Mouse (Mus musculus): ENCODE measurements around the gene Hspa12b.
A peak's percentile ranks its signal among the peaks of the same experiment; 100 is the strongest.

Hspa12b gene

GRCm38 (mm10) chr2:131129836-131130235 lies 2.8 kb downstream of the Hspa12b start:
- DNase-seq = peak in 1 of 2 experiments; percentile 58

DNA sequence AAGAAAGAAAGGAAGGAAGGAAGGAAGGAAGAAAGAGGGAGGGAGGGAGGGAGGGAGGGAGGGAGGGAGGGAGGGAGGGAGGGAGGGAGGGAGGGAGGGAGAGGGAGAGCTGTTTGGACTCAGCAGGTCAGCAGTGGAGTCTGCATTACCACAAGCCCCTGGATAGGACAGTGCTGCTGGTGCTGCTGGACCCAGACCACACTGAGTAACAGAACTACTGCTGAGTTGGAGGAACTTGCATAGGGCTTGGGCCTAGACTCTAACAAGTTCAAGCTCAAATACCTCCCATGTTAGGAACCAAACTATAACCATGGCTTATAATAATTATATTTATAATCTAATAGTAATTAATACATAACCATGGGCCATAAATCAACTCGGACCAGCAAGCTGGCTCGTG lies 3.8 kb downstream of the Hspa12b start:
- no peak for DNase-seq

GRCm38 (mm10) chr2:131132111-131132888 lies 5.2 kb downstream of the Hspa12b start:
- no peak for DNase-seq

DNA sequence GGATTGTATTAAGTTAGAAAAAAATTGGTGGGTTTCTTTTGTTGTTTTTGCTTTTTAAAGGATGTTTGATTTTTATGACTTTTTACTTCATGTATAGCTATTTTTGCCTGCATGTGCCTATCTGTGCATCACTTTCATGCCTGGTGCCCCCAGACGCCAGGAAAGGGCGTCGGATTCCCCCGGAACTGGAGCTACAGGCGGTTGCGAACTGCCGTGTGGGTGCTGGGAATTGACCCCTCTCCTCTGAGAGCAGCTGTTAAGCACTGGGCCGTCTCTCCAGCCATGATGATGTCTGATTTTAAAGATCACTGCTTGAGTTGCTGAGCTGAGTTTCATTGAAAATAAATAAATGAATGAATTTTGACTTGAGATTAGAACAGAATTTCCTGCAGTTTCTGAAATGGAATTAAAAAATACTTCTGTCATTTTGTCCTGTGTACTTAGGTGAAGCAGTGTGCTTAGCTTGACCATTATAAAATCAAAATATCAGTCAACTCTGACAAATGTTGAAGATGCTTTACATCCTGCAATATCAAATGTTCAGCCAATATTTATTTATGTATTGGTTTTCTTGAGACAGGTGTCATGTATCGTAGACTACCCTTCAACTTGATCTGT lies 6.0 kb downstream of the Hspa12b start, which contains the start of gene Gm11037:
Gene Gm11037 (plus strand): TSS at position 568 of the 618 bp plus-strand sequence.
- no peak for DNase-seq

DNA sequence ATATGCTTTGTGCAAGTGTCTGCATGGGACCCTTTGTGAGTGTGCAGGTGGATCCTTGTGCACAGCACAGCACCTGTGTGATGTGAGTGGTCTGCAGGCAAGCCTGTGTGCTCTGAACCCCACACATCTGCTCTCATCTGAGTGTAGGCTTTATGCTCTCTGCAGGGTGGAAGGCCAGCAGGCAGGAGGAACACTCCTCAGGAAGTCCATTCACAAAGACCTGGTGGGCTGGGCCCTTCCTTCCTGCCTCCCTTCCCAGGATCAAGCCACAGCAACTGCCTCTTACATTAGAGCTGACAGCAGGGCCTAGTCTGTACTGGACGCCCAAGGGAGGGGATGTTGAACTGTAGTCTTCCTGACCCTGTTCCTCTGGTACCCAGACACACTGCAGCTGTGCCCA lies 7.3 kb downstream of the Hspa12b start:
- DNase-seq = peak; percentile 66 to 83

GRCm38 (mm10) chr2:131134826-131135400 lies 7.8 kb downstream of the Hspa12b start:
- no peak for DNase-seq

DNA sequence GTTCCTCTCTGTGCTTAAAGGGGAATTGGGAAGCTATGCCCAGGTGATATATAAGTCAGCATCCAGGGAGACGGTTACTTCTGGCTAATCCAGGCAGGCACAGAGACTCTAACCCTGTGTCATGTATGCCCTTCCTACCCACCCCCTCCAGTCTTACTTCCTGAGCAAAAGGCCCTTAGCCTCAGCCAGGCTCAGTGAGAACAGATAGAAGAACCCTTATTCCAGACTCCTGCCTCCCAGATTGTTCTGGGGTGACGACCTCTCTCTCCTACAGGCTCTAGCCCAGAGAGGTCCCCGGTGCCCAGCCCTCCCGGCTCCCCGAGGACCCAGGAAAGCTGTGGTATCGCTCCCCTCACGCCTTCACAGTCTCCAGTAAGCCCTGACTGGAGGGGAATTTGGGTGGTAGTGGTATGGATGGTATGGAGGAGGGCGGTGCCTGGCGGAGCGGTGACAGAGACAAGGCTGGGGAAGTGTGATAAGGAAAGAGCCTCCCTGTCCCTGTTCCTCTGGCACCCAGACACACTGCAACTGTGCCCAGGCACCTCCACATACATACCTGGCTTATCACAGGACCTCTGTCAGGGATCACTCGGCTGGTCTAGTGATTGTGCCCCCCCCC lies 8.6 kb downstream of the Hspa12b start:
- DNase-seq = peak in 1 of 2 experiments; percentile 25

DNA sequence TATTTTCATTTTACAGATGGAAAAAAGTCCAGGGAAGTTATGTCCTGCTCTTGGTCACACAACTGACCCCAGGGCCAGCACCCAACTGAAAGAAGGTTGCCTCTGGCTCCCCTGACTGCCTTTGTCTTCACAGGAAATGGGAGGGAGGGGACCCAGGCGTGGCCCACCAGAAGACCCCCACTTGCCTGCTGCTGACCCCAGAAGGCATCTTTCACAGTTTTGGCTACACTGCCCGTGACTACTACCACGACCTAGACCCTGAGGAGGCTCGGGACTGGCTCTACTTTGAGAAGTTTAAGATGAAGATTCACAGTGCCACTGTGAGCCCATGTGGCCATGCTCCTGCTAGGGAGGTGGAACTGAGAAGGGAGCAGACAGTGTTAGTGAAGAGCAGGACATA lies 11.2 kb downstream of the Hspa12b start:
- peak in 1 of 2 experiments; percentile 16 for DNase-seq

- DNase-seq = no peak
Observed at GRCm38 (mm10) chr2:131138760-131139159, 11.7 kb downstream of the Hspa12b start.

DNA sequence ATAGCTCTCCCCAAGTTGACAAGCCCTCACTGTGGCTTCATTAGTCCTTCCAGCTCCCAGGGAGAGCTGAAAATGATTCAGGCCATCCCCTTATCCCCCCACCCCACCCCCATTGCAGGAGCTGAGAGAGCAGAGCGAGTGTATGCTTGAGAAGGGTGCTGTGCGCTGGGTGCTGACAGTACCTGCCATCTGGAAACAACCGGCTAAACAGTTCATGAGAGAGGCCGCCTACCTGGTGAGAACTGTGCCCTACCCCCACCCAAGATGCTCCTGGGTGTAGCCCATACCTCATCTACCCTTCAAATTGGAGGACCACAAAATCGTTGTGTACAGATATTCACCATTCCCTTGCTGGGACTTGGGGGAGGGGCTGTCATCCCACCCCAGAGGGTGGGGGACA lies 12.2 kb downstream of the Hspa12b start:
- DNase-seq = no peak

GRCm38 (mm10) chr2:131139886-131140532 lies 12.9 kb downstream of the Hspa12b start:
- peak; percentile 41 to 62 for DNase-seq

DNA sequence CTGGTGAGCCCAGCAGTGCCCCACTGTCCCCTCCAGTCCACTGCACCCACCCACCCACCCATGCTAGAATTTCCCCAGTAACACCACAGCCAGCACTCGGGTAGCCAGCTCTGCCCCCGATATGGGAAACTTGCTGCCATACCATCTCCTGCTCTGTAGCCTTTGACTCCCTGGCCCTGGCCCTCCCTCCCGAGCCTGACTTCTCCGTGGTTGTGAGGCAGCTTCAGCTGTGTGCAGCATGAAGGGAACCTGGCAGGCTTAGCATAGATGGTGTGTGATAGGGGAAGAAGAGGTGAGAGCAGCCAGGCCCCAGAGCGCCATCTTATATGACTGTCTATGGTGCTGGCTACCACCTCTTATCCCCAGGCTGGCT lies 13.4 kb downstream of the Hspa12b start:
- no peak for DNase-seq

DNA sequence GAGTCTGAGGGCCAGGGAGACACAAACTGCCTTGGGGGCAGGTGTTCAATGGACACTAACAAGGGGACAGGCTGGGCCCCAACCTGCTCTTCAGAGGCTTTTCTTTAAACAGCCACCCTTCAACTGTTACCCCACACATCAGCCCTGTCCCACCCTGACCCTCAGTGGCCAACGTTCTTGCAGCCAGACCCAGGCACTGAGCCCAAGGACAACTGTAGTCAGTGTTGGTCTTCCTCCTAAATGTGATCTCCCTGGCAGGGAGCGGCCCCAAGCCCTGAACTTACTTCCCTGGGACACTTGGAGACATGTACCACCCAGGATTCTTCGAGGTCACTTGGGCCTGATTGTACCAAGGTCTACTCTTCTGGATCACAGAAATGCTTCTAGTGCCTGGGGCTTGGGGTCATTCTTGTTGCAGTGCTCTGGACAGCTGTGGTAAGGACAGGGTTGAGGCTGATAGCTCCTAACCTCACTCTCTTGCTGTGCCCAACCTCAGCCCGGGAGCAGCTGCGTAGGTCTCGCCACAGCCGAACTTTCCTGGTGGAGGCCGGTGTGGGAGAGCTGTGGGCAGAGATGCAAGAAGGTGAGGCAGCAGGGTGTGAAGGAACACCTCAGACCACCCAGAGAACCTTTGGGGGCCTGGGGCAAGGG lies 14.4 kb downstream of the Hspa12b start:
- DNase-seq = no peak

DNA sequence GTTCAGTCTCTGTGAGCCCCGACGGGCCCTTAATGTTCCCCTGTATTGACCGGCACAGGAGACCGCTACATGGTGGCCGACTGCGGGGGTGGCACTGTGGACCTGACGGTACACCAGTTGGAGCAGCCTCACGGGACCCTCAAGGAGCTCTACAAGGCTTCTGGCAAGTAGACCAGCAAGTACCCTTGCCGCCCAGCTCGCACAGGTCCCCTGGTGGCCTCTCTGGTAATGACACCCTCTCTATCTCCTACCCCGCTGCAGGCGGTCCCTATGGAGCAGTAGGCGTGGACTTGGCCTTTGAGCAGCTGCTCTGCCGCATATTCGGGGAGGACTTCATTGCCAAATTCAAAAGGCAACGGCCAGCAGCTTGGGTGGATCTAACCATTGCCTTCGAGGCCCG lies 15.5 kb downstream of the Hspa12b start:
- DNase-seq = peak; percentile 85 to 89

DNA sequence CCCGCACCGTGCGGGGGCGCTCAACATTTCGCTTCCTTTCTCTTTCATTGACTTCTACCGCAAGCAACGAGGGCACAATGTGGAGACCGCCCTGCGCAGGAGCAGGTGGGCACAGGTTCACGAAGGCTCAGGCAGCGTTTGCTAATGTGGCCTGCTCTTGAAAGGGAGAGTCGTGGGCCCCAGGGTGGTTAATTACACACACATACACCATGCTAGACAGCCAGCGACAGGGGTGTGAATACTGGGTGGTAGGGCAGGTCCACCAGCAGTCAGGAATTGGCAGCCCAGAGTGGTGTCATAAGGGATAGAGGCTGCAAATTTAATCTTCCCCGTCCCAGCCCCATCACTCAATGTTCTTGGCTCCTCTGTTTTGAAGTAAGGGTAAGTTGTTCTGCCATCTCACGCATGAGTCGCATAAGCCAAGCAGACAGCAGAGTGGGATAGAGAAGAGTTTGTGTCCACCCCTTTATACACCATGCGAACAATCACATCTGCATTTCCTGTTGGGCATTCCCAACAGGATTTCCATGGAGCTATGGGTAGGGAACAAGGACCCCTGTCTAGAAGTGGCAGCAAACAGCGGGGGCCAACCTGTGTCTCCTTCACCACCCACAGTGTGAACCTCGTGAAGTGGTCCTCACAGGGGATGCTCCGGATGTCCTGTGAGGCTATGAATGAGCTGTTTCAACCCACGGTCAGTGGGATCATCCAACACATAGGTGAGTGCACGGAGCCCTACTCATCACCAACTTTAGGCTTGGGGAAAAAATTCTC lies 16.1 kb downstream of the Hspa12b start:
- no peak for DNase-seq

- DNase-seq = no peak
Observed at GRCm38 (mm10) chr2:131145121-131145520, 18.0 kb downstream of the Hspa12b start.

DNA sequence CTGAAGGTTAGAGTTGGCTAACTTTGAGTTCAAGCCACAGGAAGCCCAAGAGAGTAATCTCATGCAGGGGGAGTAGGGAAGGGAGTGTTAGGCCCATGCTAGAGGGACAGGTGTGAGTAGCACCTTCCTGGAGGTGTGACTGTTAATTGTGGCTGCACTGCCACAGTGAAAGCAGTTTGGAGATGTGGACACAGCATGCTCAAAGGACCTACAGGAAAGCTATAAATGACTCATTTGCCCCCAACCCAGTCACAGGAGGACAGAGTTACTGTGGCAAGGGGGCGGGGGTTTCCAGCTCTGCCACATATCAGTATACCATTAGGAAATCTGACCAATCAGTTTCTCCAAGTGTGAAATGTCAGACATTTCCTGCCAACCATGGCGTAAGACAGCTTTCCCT lies 18.5 kb downstream of the Hspa12b start:
- no peak for DNase-seq

- no peak for DNase-seq
Observed at GRCm38 (mm10) chr2:131146193-131147042, 19.3 kb downstream of the Hspa12b start.

- no peak for DNase-seq
Observed at GRCm38 (mm10) chr2:131147043-131147365, 19.9 kb downstream of the Hspa12b start.

DNA sequence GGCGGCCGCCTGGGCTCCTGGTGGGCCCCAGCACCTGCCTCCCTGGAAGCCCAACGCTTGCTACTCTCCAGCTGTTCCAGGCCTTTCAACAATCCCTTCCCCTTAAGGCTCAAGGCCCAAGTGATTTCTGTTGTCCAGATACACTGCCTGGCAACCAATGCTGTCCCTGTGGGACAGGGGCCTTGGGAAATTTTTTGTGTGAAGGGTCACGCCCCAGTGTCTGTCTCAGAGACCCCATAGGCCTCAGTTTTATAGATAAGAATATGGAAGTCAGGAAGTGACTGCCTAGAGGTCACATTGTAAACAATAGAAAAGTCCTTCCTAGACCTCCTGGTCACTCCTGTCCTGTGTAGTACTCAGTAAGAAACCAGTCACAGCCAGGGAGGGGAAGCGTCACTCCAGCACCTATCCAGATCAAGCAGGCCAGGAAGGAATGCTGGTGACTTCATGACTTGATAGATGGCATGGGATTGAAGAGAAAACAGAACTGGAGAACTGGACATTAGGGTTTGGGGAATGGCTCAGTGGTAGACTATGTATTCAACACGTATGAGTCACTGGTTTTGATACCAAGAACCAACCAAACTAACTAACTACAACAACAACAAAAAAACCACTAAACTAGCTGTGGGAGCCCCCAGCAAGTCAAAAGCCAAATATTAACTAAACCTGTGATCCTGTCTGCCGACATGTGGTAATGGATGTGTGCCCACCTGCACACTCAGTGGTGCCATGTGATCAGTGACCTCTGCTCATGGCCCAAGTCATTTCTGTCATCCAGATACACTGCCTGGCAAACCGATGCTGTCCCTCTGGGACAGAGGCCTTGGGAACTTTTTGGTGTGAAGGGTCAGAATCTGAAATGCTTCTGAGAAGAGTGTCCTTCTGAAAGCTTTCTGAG lies 21.5 kb downstream of the Hspa12b start:
- DNase-seq = no peak

All from lung, postnatal 4 days (tissue).